Mouse (Mus musculus) heart, postnatal 10 days (tissue): Measurements from ENCODE around the gene B3galnt1. TPM values are rescaled to one million over a fixed set of nuclear protein-coding genes. Genes with fewer than 3 reads are reported as not detected.

ENCODE experiments used
- DNase-seq, 2 experiments: peaks; one replicate each; pipeline ENCODE4 v3.0.0; 2021
- intact Hi-C: fragments of 180-260 bp; cut with DNase I; formaldehyde crosslinking; loops from one replicate; pipeline ENCODE4 v1.15.1; 2025
- total RNA-seq, 2 experiments: library from RNA; stranded (reverse); gene quantifications; 2 replicates each; pipeline ENCODE4 v1.2.3; 2021

The B3galnt1 gene
- 1 to 10 TPM; 4.4 to 5.0 TPM for total RNA-seq

GRCm38 (mm10) chr3:69598261-69599165 lies at the start of gene B3galnt1:
TSS of gene B3galnt1 (minus strand) at chr3:69598960.
- intact Hi-C loops, result loop anchor here (2.0 to 5.0 kb wide), 2 partner anchors 104 to 124 kb away; partner anchors contain the start of gene Nmd3
- DNase-seq, result peak; percentile 56 to 60

GRCm38 (mm10) chr3:69634521-69634920 lies 35.8 kb upstream of the B3galnt1 start:
- intact Hi-C loops, result no loop called here
- no peak for DNase-seq

- no peak for DNase-seq
- intact Hi-C loops, result no loop called here
These were observed 35.1 kb upstream of the B3galnt1 start for GRCm38 (mm10) chr3:69633706-69634420.

GRCm38 (mm10) chr3:69626963-69627590 lies 28.3 kb upstream of the B3galnt1 start:
- DNase-seq, result no peak
- intact Hi-C loops, result no loop called here

GRCm38 (mm10) chr3:69626213-69626962 lies 27.6 kb upstream of the B3galnt1 start:
- intact Hi-C loops, result no loop called here
- no peak for DNase-seq

GRCm38 (mm10) chr3:69624182-69624581 lies 25.4 kb upstream of the B3galnt1 start:
- intact Hi-C loops, result no loop called here
- no peak for DNase-seq

- intact Hi-C loops, result no loop called here
- DNase-seq, result no peak
These were observed 9.1 kb upstream of the B3galnt1 start for GRCm38 (mm10) chr3:69607909-69608308.

- no peak for DNase-seq
- intact Hi-C loops, result no loop called here
These were observed 8.7 kb upstream of the B3galnt1 start for GRCm38 (mm10) chr3:69607468-69607867.

GRCm38 (mm10) chr3:69606923-69607322 lies 8.2 kb upstream of the B3galnt1 start:
- intact Hi-C loops, result no loop called here
- DNase-seq, result no peak

- intact Hi-C loops, result loop anchor here (2.0 to 5.0 kb wide), 2 partner anchors 104 to 123 kb away; partner anchors contain the start of gene Nmd3
- DNase-seq, result no peak
These were observed 373 bp upstream of the B3galnt1 start for GRCm38 (mm10) chr3:69599166-69599500.

GRCm38 (mm10) chr3:69597816-69598215 lies 944 bp downstream of the B3galnt1 start:
- intact Hi-C loops, result loop anchor here (2.0 to 5.0 kb wide), 2 partner anchors 105 to 124 kb away; partner anchors contain the start of gene Nmd3
- peak in 1 of 2 experiments; percentile 5 for DNase-seq

- intact Hi-C loops, result loop anchor here (5.0 kb wide), 1 partner anchor 125 kb away; the partner anchor contains the start of gene Nmd3
- DNase-seq, result no peak
These were observed 1.5 kb downstream of the B3galnt1 start for GRCm38 (mm10) chr3:69597211-69597610.

- no peak for DNase-seq
- intact Hi-C loops, result loop anchor here (5.0 kb wide), 1 partner anchor 126 kb away; the partner anchor contains the start of gene Nmd3
These were observed 2.6 kb downstream of the B3galnt1 start for GRCm38 (mm10) chr3:69596116-69596515.

GRCm38 (mm10) chr3:69594071-69594470 lies 4.7 kb downstream of the B3galnt1 start:
- intact Hi-C loops, result no loop called here
- DNase-seq, result peak in 1 of 2 experiments; percentile 14

- intact Hi-C loops, result no loop called here
- DNase-seq, result no peak
These were observed 5.3 kb downstream of the B3galnt1 start for GRCm38 (mm10) chr3:69593426-69593825.

GRCm38 (mm10) chr3:69588101-69588760 lies 10.5 kb downstream of the B3galnt1 start:
- intact Hi-C loops, result loop anchor here (10.0 kb wide), 1 partner anchor 333 kb away; no protein-coding TSS in a partner anchor
- peak in 1 of 2 experiments; percentile 11 for DNase-seq

- DNase-seq, result no peak
- intact Hi-C loops, result loop anchor here (10.0 kb wide), 1 partner anchor 329 kb away; no protein-coding TSS in a partner anchor
These were observed 15.0 kb downstream of the B3galnt1 start for GRCm38 (mm10) chr3:69583798-69584197.

GRCm38 (mm10) chr3:69578791-69579190 lies 20.0 kb downstream of the B3galnt1 start:
- intact Hi-C loops, result no loop called here
- DNase-seq, result no peak

GRCm38 (mm10) chr3:69576715-69577114 lies 22.0 kb downstream of the B3galnt1 start:
- intact Hi-C loops, result no loop called here
- no peak for DNase-seq
